Mouse (Mus musculus) heart, adult 2 months (tissue): ENCODE measurements around the gene Obp2a.

Experiments used
- CTCF ChIP-seq: fragments of 200-600 bp; IDR thresholded peaks from 2 replicates; pipeline ENCODE4 v1.8.1; 2022; ENCODE audit warnings: antibody characterized with exemption, mild to moderate bottlenecking, moderate library complexity
- POLR2A ChIP-seq: fragments of 200-500 bp; IDR thresholded peaks from 2 replicates; pipeline ENCODE4 v1.6.1; 2011; ENCODE audit warnings: mild to moderate bottlenecking, low read depth, low read length, control low read depth; ENCODE audit not compliant: insufficient read depth

GRCm38 (mm10) chr2:25663511-25663910 is 36.3 kb upstream of the Obp2a start:
- TF ChIP-seq CTCF: peak; percentile 72
- no peak for TF ChIP-seq POLR2A
